12 mouse cellular contexts compared by ENCODE assay signal in genomic region chr10:80766161-80766815, GRCm38 (mm10). TPM values are rescaled to one million over a fixed set of nuclear protein-coding genes. Genes with fewer than 3 reads are reported as not detected.
A peak's percentile ranks its signal among the peaks of the same experiment; 100 is the strongest.
DNase-seq lines count a peak whose midpoint lies in the region; ATAC-seq lines count a peak whose summit lies in the region.
"Had no signal": no experiment of that assay in that cellular context is flagged by ENCODE, and none has a peak within 500 bp of the region (broad histone marks: within the 10 kb centered on the region; RNA-seq: fewer than 3 reads in every experiment).

No protein-coding gene starts in this region.

- ATAC-seq in heart, embryonic 16.5 days (replicated peaks; ENCODE audit: extremely low read depth, insufficient read depth, low FRiP score) = no peak
- ATAC-seq in heart, embryonic 11.5 days (replicated peaks; ENCODE audit: insufficient number of reproducible peaks, low FRiP score, low TSS enrichment) = no peak

- H3K27me3 ChIP-seq in heart, embryonic 16.5 days (ENCODE audit: control insufficient read depth, insufficient read depth, low read length) = no peaks in the 10 kb centered on the region
- H3K27me3 ChIP-seq in heart, embryonic 11.5 days (ENCODE audit: control insufficient read depth, insufficient read depth, low read length) = no peaks in the 10 kb centered on the region
- H3K27me3 ChIP-seq: embryonic facial prominence, embryonic 15.5 days had no signal

- H3K27ac ChIP-seq in heart, embryonic 16.5 days (ENCODE audit: low read length) = peak overlapping the region; percentile 34; the same call in 1 of the 2 replicates
- no peak overlapping the region for H3K27ac ChIP-seq in heart, embryonic 11.5 days (ENCODE audit: low read depth, low read length)
- peak overlapping the region; percentile 94 for H3K27ac ChIP-seq in brown adipose tissue, adult 24 weeks (replicated peaks; ENCODE audit: low read depth, low read length)
- H3K27ac ChIP-seq: embryonic facial prominence, embryonic 15.5 days had no signal

- no peak overlapping the region for H3K4me2 ChIP-seq in heart, embryonic 16.5 days (ENCODE audit: low read depth, low read length)
- H3K4me2 ChIP-seq in heart, embryonic 11.5 days = no peak overlapping the region
- H3K4me2 ChIP-seq: embryonic facial prominence, embryonic 15.5 days had no signal

- H3K4me3 ChIP-seq in heart, embryonic 16.5 days (ENCODE audit: low read length) = no peak overlapping the region
- no peak overlapping the region for H3K4me3 ChIP-seq in heart, embryonic 11.5 days (ENCODE audit: low read depth, low read length)
- no peak overlapping the region for H3K4me3 ChIP-seq in brown adipose tissue, adult 24 weeks (ENCODE audit: insufficient read depth, low read depth, low read length)
- H3K4me3 ChIP-seq: embryonic facial prominence, embryonic 15.5 days had no signal

- peak overlapping the region; percentile 6; the same call in 1 of the 2 replicates for H3K9ac ChIP-seq in heart, embryonic 16.5 days (ENCODE audit: low read length)
- no peak overlapping the region for H3K9ac ChIP-seq in heart, embryonic 11.5 days (ENCODE audit: low read depth, low read length)
- H3K9ac ChIP-seq: embryonic facial prominence, embryonic 15.5 days had no signal

- 60% methylated on average over 10 of the region's 10 CpGs for WGBS in heart, embryonic 16.5 days
- 74% methylated on average over 10 of the region's 10 CpGs for WGBS in heart, embryonic 11.5 days (ENCODE audit: insufficient replicate concordance)

- no peaks in the 10 kb centered on the region for H3K9me3 ChIP-seq in heart, embryonic 16.5 days (replicated peaks; ENCODE audit: control insufficient read depth, low read length)
- H3K9me3 ChIP-seq in heart, embryonic 11.5 days (replicated peaks; ENCODE audit: control insufficient read depth, low read length) = no peaks in the 10 kb centered on the region
- H3K9me3 ChIP-seq: embryonic facial prominence, embryonic 15.5 days had no signal

- H3K4me1 ChIP-seq in heart, embryonic 16.5 days (ENCODE audit: control insufficient read depth, insufficient read depth, low read length) = peaks cover 22% of the 10 kb centered on the region
- H3K4me1 ChIP-seq in heart, embryonic 11.5 days (ENCODE audit: control insufficient read depth, insufficient read depth, low read length) = peaks cover 7% of the 10 kb centered on the region
- peaks cover 37% of the 10 kb centered on the region for H3K4me1 ChIP-seq in brown adipose tissue, adult 24 weeks (ENCODE audit: control insufficient read depth, insufficient read depth, insufficient read length, low read length)

- DNase-seq in kidney, postnatal 10 days = peak; percentile 55
- peak; percentile 51 for DNase-seq in lung, postnatal 36 days
- DNase-seq in thymus, postnatal 10 days (ENCODE audit: low spot score in 2 of 2) = no peak
- DNase-seq in neural tube, embryonic 10.5 days (ENCODE audit: extremely low spot score, low spot score) = no peak
- DNase-seq in layer of hippocampus, postnatal 14 days (ENCODE audit: low spot score in 2 of 2) = no peak
- DNase-seq: gastrocnemius, postnatal 25 days; layer of hippocampus, postnatal 36 days; midbrain, embryonic 14.5 days had no signal

- peaks cover 42% of the 10 kb centered on the region for H3K36me3 ChIP-seq in heart, embryonic 16.5 days (ENCODE audit: control insufficient read depth, insufficient read depth)
- peaks cover 23% of the 10 kb centered on the region for H3K36me3 ChIP-seq in heart, embryonic 11.5 days (ENCODE audit: control insufficient read depth, insufficient read depth, low read length)

RNA-seq across cellular contexts. Expression of gene Dot1l, which starts 11.3 kb away (rescaled TPM):
- 18.8 and 19.2 TPM in 2 replicates for polyA plus RNA-seq in heart, embryonic 16.5 days (2015; fragmentation: Nextera tagmentation; extraction: Ambion mirVana)
- polyA plus RNA-seq in heart, embryonic 11.5 days (2014; fragmentation: Nextera tagmentation; extraction: Ambion mirVana) = 23.1 and 27.3 TPM in 2 replicates
- polyA plus RNA-seq in brown adipose tissue, adult 24 weeks (2012; ENCODE audit: insufficient read depth, insufficient read length, missing spikeins) = 11.5 and 15.8 TPM in 2 replicates
- total RNA-seq in layer of hippocampus, postnatal 14 days (2021) = 10 to 100 TPM; 60.6 to 62.2 TPM

RNA-seq across cellular contexts. Expression of gene Ap3d1, which starts 24.2 kb away (rescaled TPM):
- polyA plus RNA-seq in heart, embryonic 16.5 days (2015; fragmentation: Nextera tagmentation; extraction: Ambion mirVana) = 45.7 and 49.5 TPM in 2 replicates
- polyA plus RNA-seq in heart, embryonic 11.5 days (2014; fragmentation: Nextera tagmentation; extraction: Ambion mirVana) = 51.5 and 59.3 TPM in 2 replicates
- polyA plus RNA-seq in brown adipose tissue, adult 24 weeks (2012; ENCODE audit: insufficient read depth, insufficient read length, missing spikeins) = 35.0 and 40.9 TPM in 2 replicates
- total RNA-seq in layer of hippocampus, postnatal 14 days (2021) = 100 to 1,000 TPM; 137 to 144 TPM

RNA-seq across cellular contexts. Expression of gene Sf3a2, which starts 31.7 kb away (rescaled TPM):
- polyA plus RNA-seq in heart, embryonic 16.5 days (2015; fragmentation: Nextera tagmentation; extraction: Ambion mirVana) = 42.3 and 47.7 TPM in 2 replicates
- polyA plus RNA-seq in heart, embryonic 11.5 days (2014; fragmentation: Nextera tagmentation; extraction: Ambion mirVana) = 68.6 and 68.7 TPM in 2 replicates
- polyA plus RNA-seq in brown adipose tissue, adult 24 weeks (2012; ENCODE audit: insufficient read depth, insufficient read length, missing spikeins) = 12.1 and 15.3 TPM in 2 replicates
- total RNA-seq in layer of hippocampus, postnatal 14 days (2021) = 10 to 100 TPM; 41.0 to 45.9 TPM

RNA-seq across cellular contexts. Expression of gene Plekhj1, which starts 32.1 kb away (rescaled TPM):
- polyA plus RNA-seq in heart, embryonic 16.5 days (2015; fragmentation: Nextera tagmentation; extraction: Ambion mirVana) = 79.4 and 83.3 TPM in 2 replicates
- polyA plus RNA-seq in heart, embryonic 11.5 days (2014; fragmentation: Nextera tagmentation; extraction: Ambion mirVana) = 89.0 and 97.7 TPM in 2 replicates
- polyA plus RNA-seq in brown adipose tissue, adult 24 weeks (2012; ENCODE audit: insufficient read depth, insufficient read length, missing spikeins) = 30.2 and 40.5 TPM in 2 replicates
- 10 to 100 TPM; 57.1 to 57.8 TPM for total RNA-seq in layer of hippocampus, postnatal 14 days (2021)

RNA-seq across cellular contexts. Expression of gene Amh, which starts 38.8 kb away (rescaled TPM):
- polyA plus RNA-seq in heart, embryonic 16.5 days (2015; fragmentation: Nextera tagmentation; extraction: Ambion mirVana) = 0.13 and 0.29 TPM in 2 replicates
- polyA plus RNA-seq in heart, embryonic 11.5 days (2014; fragmentation: Nextera tagmentation; extraction: Ambion mirVana) = 0.11 TPM in 1 of 2 replicates, not detected in the other
- not detected in 2 replicates for polyA plus RNA-seq in brown adipose tissue, adult 24 weeks (2012; ENCODE audit: insufficient read depth, insufficient read length, missing spikeins)
- total RNA-seq in layer of hippocampus, postnatal 14 days (2021) = 1 to 10 TPM; 2.4 to 2.9 TPM
- polyA plus RNA-seq: midbrain, embryonic 14.5 days had no signal

Comparison
In these comparisons a context has a peak if more than half of its experiments do, and no peak if none do; other contexts are left out.
1. DNase-seq: peak in kidney, postnatal 10 days (single experiment) and lung, postnatal 36 days (single experiment); none in thymus, postnatal 10 days (0 of 2), neural tube, embryonic 10.5 days (single experiment) and layer of hippocampus, postnatal 14 days (0 of 2).